Mouse (Mus musculus) midbrain, embryonic 11.5 days (tissue): ENCODE measurements at regions not wholly inside any gene's neighbourhood (a gene's known extent, or its start where the extent isn't known, plus 50 kb on each side); places are given as distances from the start of the nearest gene placed in this dataset.

Experiments
- ATAC-seq: fragments of 200-750 bp; cut with Nextera tagmentation; 2 replicates; pipeline ENCODE4 v1.8.0; 2017; ENCODE audit warnings: moderate TSS enrichment, moderate library complexity; ENCODE audit not compliant: low FRiP score
- DNase-seq: peaks from one replicate; pipeline ENCODE4 v3.0.0; 2015; ENCODE audit warnings: low spot score; ENCODE audit errors: missing footprints
- H3K27ac ChIP-seq: fragments of 300-500 bp; sonication (generic); 2 replicates; pipeline ENCODE4 v1.5.1; 2014; ENCODE audit warnings: low read depth, low read length
- H3K27me3 ChIP-seq: fragments of 300-500 bp; sonication (generic); 2 replicates; pipeline ENCODE4 v1.6.1; 2014; ENCODE audit warnings: mild to moderate bottlenecking, low read length, moderate library complexity, mixed read lengths; ENCODE audit not compliant: control insufficient read depth, insufficient read depth
- H3K36me3 ChIP-seq: fragments of 300-500 bp; sonication (generic); 2 replicates; pipeline ENCODE4 v1.6.1; 2014; ENCODE audit warnings: mild to moderate bottlenecking, low read length, moderate library complexity, mixed read lengths; ENCODE audit not compliant: control insufficient read depth, insufficient read depth
- H3K4me1 ChIP-seq: fragments of 300-500 bp; sonication (generic); 2 replicates; pipeline ENCODE4 v1.6.1; 2014; ENCODE audit warnings: low read length; ENCODE audit not compliant: control insufficient read depth, insufficient read depth
- H3K4me2 ChIP-seq: fragments of 300-500 bp; sonication (generic); 2 replicates; pipeline ENCODE4 v1.6.1; 2014; ENCODE audit warnings: mild to moderate bottlenecking, moderate library complexity
- H3K4me3 ChIP-seq: fragments of 300-500 bp; sonication (generic); 2 replicates; pipeline ENCODE4 v1.5.1; 2014; ENCODE audit warnings: low read depth, low read length
- H3K9ac ChIP-seq: fragments of 300-500 bp; sonication (generic); 2 replicates; pipeline ENCODE4 v1.6.1; 2014; ENCODE audit warnings: low read length
- H3K9me3 ChIP-seq: fragments of 300-500 bp; sonication (generic); 2 replicates; pipeline ENCODE4 v1.6.1; 2016; ENCODE audit warnings: low read length; ENCODE audit not compliant: control insufficient read depth
- WGBS: fragments of 180-500 bp; shearing (Covaris S2); extraction: QIAGEN DNeasy Blood & Tissue Kit; methylation state at CpG from one replicate; pipeline ENCODE4 v1.1.7; 2014; 5-methylcytosine and 5-hydroxymethylcytosine counted together

- no peaks in the 10 kb centered on the region for H3K36me3 ChIP-seq
- DNase-seq (no peak), ATAC-seq (no peak)
- H3K4me1 ChIP-seq: 0 out of 2 replicates have a peak, but pooled peaks cover 5% of the 10 kb centered on the region
- no peak overlapping the region for H3K27ac ChIP-seq
- H3K27me3 ChIP-seq: no peaks in the 10 kb centered on the region
- H3K9me3 ChIP-seq: no peaks in the 10 kb centered on the region; the same call in 1 of the 2 replicates
- H3K4me3 ChIP-seq: no peak overlapping the region
- H3K9ac ChIP-seq: no peak overlapping the region
- H3K4me2 ChIP-seq: no peak overlapping the region
- WGBS: 73% methylated on average over 7 of the region's 8 CpGs
Observed at GRCm38 (mm10) chr17:83963561-83963960, 115.8 kb upstream of the Haao start.

GRCm38 (mm10) chr17:83962841-83963240 is 115.1 kb upstream of the Haao start:
- Histone ChIP-seq H3K27me3 (no peaks in the 10 kb centered on the region), H3K27ac (no peak overlapping the region), H3K4me1 (0 out of 2 replicates have a peak, but pooled peaks cover 5% of the 10 kb centered on the region), H3K9ac (no peak overlapping the region), H3K4me3 (no peak overlapping the region), H3K36me3 (no peaks in the 10 kb centered on the region), H3K4me2 (no peak overlapping the region), H3K9me3 (no peaks in the 10 kb centered on the region)
- ATAC-seq (no peak), DNase-seq (no peak)
- WGBS: 25% methylated on average over 4 of the region's 4 CpGs

GRCm38 (mm10) chr17:83962126-83962525 is 114.4 kb upstream of the Haao start:
- H3K9ac ChIP-seq: no peak overlapping the region
- DNase-seq (no peak), ATAC-seq (no peak)
- no peak overlapping the region for H3K4me2 ChIP-seq
- no peak overlapping the region for H3K4me3 ChIP-seq
- 0 out of 2 replicates have a peak, but pooled peaks cover 5% of the 10 kb centered on the region for H3K4me1 ChIP-seq
- no peak overlapping the region for H3K27ac ChIP-seq
- WGBS: 91% methylated on average over 6 of the region's 6 CpGs
- H3K9me3 ChIP-seq: no peaks in the 10 kb centered on the region
- H3K27me3 ChIP-seq: no peaks in the 10 kb centered on the region
- no peaks in the 10 kb centered on the region for H3K36me3 ChIP-seq

GRCm38 (mm10) chr17:83960821-83961220 is 113.1 kb upstream of the Haao start:
- H3K9ac ChIP-seq: no peak overlapping the region
- no peak overlapping the region for H3K27ac ChIP-seq
- ATAC-seq (no peak), DNase-seq (no peak)
- H3K36me3 ChIP-seq: no peaks in the 10 kb centered on the region
- no peak overlapping the region for H3K4me3 ChIP-seq
- H3K27me3 ChIP-seq: no peaks in the 10 kb centered on the region
- no peak overlapping the region for H3K4me2 ChIP-seq
- H3K4me1 ChIP-seq: 0 out of 2 replicates have a peak, but pooled peaks cover 5% of the 10 kb centered on the region
- 79% methylated on average over 7 of the region's 7 CpGs for WGBS
- H3K9me3 ChIP-seq: no peaks in the 10 kb centered on the region

GRCm38 (mm10) chr17:83960158-83960557 is 112.4 kb upstream of the Haao start:
- Histone ChIP-seq H3K4me1 (peaks cover 9% of the 10 kb centered on the region), H3K9ac (no peak overlapping the region), H3K27ac (no peak overlapping the region), H3K4me3 (no peak overlapping the region), H3K9me3 (no peaks in the 10 kb centered on the region), H3K4me2 (no peak overlapping the region), H3K27me3 (no peaks in the 10 kb centered on the region), H3K36me3 (no peaks in the 10 kb centered on the region)
- WGBS: 71% methylated on average over 3 of the region's 3 CpGs
- no peak for ATAC-seq
- no peak for DNase-seq

GRCm38 (mm10) chr17:83959159-83959848 is 111.5 kb upstream of the Haao start:
- H3K36me3 ChIP-seq: no peaks in the 10 kb centered on the region
- H3K9ac ChIP-seq: no peak overlapping the region
- DNase-seq (no peak), ATAC-seq (no peak)
- no peak overlapping the region for H3K27ac ChIP-seq
- H3K9me3 ChIP-seq: no peaks in the 10 kb centered on the region
- 40% methylated on average over 9 of the region's 9 CpGs for WGBS
- H3K4me1 ChIP-seq: peaks cover 15% of the 10 kb centered on the region
- no peak overlapping the region for H3K4me3 ChIP-seq
- H3K4me2 ChIP-seq: no peak overlapping the region
- H3K27me3 ChIP-seq: no peaks in the 10 kb centered on the region

GRCm38 (mm10) chr17:83958706-83959105 is 110.9 kb upstream of the Haao start:
- ATAC-seq: no peak
- no peak overlapping the region for H3K4me2 ChIP-seq
- no peak overlapping the region for H3K9ac ChIP-seq
- H3K9me3 ChIP-seq: no peaks in the 10 kb centered on the region
- 77% methylated on average over 3 of the region's 3 CpGs for WGBS
- peaks cover 21% of the 10 kb centered on the region for H3K4me1 ChIP-seq
- no peak overlapping the region for H3K27ac ChIP-seq
- H3K36me3 ChIP-seq: no peaks in the 10 kb centered on the region
- no peak overlapping the region for H3K4me3 ChIP-seq
- no peaks in the 10 kb centered on the region for H3K27me3 ChIP-seq
- no peak for DNase-seq

GRCm38 (mm10) chr17:83957661-83958540 is 110.1 kb upstream of the Haao start:
- no peak overlapping the region for H3K27ac ChIP-seq

More at GRCm38 (mm10) chr17:83957661-83958540, 110.1 kb upstream of the Haao start:
- Histone ChIP-seq H3K9me3 (no peaks in the 10 kb centered on the region), H3K4me3 (no peak overlapping the region), H3K36me3 (no peaks in the 10 kb centered on the region), H3K27me3 (no peaks in the 10 kb centered on the region), H3K4me2 (no peak overlapping the region), H3K4me1 (peaks cover 26% of the 10 kb centered on the region), H3K9ac (no peak overlapping the region)
- ATAC-seq (no peak), DNase-seq (no peak)
- 73% methylated on average over 10 of the region's 12 CpGs for WGBS
